Mouse (Mus musculus) hindbrain, embryonic 10.5 days (tissue): ENCODE data around the gene Mylk. TPM values are rescaled to one million over a fixed set of nuclear protein-coding genes. Genes with fewer than 3 reads are reported as not detected.

ENCODE experiments used
- DNase-seq: peaks from one replicate; pipeline ENCODE4 v3.0.0-alpha.2; 2017; ENCODE audit warnings: low spot score
- H3K27ac ChIP-seq: fragments of 300-500 bp; sonication (generic); 2 replicates; pipeline ENCODE4 v1.5.1; 2016; ENCODE audit warnings: mild to moderate bottlenecking, moderate library complexity
- H3K27me3 ChIP-seq: fragments of 300-500 bp; sonication (generic); 2 replicates; pipeline ENCODE4 v1.6.1; 2016; ENCODE audit warnings: mild to moderate bottlenecking; ENCODE audit not compliant: poor library complexity, insufficient read depth, severe bottlenecking
- H3K36me3 ChIP-seq: fragments of 300-500 bp; sonication (generic); 2 replicates; pipeline ENCODE4 v1.6.1; 2016; ENCODE audit warnings: mild to moderate bottlenecking, moderate library complexity
- H3K4me1 ChIP-seq: fragments of 300-500 bp; sonication (generic); replicated peaks from 2 replicates; pipeline ENCODE4 v1.6.1; 2016; ENCODE audit warnings: mild to moderate bottlenecking
- H3K4me3 ChIP-seq: fragments of 300-500 bp; sonication (generic); 2 replicates; pipeline ENCODE4 v1.5.1; 2016; ENCODE audit warnings: mild to moderate bottlenecking, moderate library complexity
- H3K9me3 ChIP-seq: fragments of 300-500 bp; sonication (generic); 2 replicates; pipeline ENCODE4 v1.6.1; 2016; ENCODE audit warnings: mild to moderate bottlenecking, moderate library complexity
- WGBS: fragments of 180-500 bp; shearing (Covaris S2); methylation state at CpG from one replicate; pipeline ENCODE4 v1.1.7; 2016; 5-methylcytosine and 5-hydroxymethylcytosine counted together
- polyA plus RNA-seq: library from polyadenylated mRNA; unstranded; fragments of >200 nt; fragmentation: Nextera tagmentation; extraction: Ambion mirVana; gene quantifications from 2 replicates; pipeline ENCODE4 v1.2.1, GENCODE M21; 2016

The Mylk gene
- polyA plus RNA-seq, 1 experiment from 2014 or later = 5.7 TPM

DNA sequence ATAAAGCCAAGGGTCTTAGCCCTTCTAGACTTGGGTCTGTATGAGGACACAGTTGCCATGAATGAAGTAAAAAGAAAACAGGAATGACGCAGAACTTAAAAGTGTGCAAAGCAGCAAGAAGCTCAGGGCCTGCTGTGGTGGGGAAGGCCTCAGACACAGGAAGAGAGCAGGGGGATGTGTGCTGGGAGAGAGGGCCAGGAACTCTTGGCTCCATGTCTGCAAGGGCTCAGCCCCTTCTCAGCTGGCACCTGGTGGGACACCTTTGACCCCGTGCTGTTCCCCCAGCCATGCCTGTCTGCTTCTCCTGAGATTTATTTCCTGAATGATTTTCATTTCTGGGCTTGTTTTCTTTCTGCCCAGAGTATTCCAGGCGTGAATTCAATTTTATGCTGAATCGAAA is 4.5 kb downstream of the Mylk start:
- peaks cover 56% of the 10 kb centered on the region for H3K4me1 ChIP-seq
- H3K36me3 ChIP-seq = no peaks in the 10 kb centered on the region
- no peaks in the 10 kb centered on the region for H3K9me3 ChIP-seq
- no peak overlapping the region for H3K4me3 ChIP-seq
- no peak for DNase-seq
- peak overlapping the region; percentile 31; the same call in 1 of the 2 replicates for H3K27ac ChIP-seq
- peaks cover 20% of the 10 kb centered on the region for H3K27me3 ChIP-seq
- 62% methylated on average over 4 of the region's 4 CpGs for WGBS

DNA sequence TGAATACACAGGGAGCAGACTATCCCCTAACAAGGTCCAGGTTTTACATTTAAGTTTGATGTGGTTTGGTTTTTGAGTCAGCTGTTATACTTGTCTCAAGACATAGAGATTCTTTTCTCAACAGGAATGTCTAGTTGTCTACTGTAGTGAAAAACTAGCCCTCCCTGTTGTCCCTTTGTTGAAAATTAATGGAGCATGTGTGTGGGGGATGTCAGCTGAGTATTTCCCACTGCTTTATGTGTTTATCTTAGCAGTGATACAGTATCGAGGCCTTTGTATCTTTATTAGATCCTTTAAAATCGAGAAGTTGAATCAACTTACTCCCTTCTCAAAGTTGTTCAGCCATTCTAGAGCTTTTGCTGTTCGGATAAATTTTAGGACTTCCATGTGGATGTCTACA is 7.0 kb downstream of the Mylk start:
- WGBS = 73% methylated on average over 3 of the region's 3 CpGs
- Histone ChIP-seq H3K9me3 (no peaks in the 10 kb centered on the region), H3K4me3 (no peak overlapping the region), H3K36me3 (no peaks in the 10 kb centered on the region), H3K27ac (no peak overlapping the region), H3K4me1 (peaks cover 44% of the 10 kb centered on the region), H3K27me3 (peaks cover 3% of the 10 kb centered on the region; the same call in 1 of the 2 replicates)
- no peak for DNase-seq

DNA sequence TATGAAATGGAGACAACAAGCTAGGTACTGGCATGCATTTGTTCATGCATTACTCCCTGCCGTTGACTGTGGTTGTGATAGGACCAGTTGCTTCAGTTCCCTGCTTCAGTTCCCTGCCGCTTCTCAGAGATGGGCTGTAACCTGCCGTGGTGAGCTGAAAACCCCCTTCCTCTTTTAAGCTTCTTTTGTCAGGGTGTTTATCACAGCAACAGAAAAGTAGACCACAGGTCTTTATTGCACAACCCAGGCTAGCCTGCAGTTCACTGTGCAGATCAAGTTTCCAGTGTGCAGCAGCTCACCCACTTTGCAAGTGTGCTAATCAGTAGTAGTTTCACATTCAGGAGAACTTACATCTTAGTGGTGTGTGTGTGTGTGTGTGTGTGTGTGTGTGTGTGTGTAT is 8.0 kb downstream of the Mylk start:
- no peaks in the 10 kb centered on the region for H3K9me3 ChIP-seq
- H3K36me3 ChIP-seq = no peaks in the 10 kb centered on the region
- no peak for DNase-seq
- 90% methylated on average over 3 of the region's 3 CpGs for WGBS
- peaks cover 50% of the 10 kb centered on the region for H3K4me1 ChIP-seq
- no peak overlapping the region for H3K27ac ChIP-seq
- no peaks in the 10 kb centered on the region; the same call in 1 of the 2 replicates for H3K27me3 ChIP-seq
- no peak overlapping the region for H3K4me3 ChIP-seq

DNA sequence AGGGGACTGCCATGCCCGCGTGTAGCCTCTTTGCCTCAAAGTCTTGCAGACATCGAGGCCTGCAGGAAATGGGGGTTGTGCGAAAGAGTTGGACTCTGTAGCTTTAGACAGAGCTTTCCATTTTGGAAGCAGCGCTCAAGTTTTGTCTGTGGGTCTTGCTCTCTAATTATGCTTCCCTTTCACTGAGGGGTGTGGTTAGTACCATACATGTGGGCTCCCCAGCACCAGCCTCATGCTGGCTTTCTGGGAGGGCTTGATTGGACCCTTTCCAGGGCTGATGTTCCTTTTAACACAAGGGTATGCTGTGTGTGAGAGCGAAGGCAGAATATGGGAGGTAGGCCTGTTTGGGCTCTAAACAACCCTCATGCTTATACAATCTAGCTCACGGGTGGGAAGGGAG is 12.0 kb downstream of the Mylk start:
- DNase-seq = no peak
- H3K9me3 ChIP-seq = no peaks in the 10 kb centered on the region
- WGBS = 78% methylated on average over 7 of the region's 7 CpGs
- no peak overlapping the region for H3K4me3 ChIP-seq
- no peaks in the 10 kb centered on the region for H3K36me3 ChIP-seq
- no peak overlapping the region; the same call in 1 of the 2 replicates for H3K27ac ChIP-seq
- peaks cover 24% of the 10 kb centered on the region for H3K4me1 ChIP-seq
- H3K27me3 ChIP-seq = no peaks in the 10 kb centered on the region; the same call in 1 of the 2 replicates

DNA sequence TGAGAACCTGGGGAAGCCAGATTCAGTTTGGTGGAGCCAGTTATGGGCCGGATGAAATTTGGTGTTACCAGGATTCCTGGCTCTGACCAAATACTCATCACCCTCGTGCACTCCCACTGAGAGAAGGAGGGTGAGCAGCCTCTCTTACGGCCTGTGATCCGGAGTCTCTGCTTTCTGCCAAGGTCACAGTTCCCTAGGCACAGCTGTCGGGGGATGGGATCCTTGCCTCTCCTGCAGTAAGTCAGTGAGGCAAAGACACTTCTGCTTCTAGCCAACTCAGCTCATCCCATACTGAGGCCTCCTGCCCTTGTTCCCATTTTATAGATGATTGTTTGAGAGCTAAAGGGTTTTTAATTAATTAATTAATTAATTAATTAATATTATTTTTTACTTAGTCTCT is 13.2 kb downstream of the Mylk start:
- Histone ChIP-seq H3K36me3 (no peaks in the 10 kb centered on the region), H3K4me1 (peaks cover 23% of the 10 kb centered on the region), H3K27me3 (no peaks in the 10 kb centered on the region; the same call in 1 of the 2 replicates), H3K4me3 (no peak overlapping the region), H3K27ac (no peak overlapping the region), H3K9me3 (no peaks in the 10 kb centered on the region)
- DNase-seq = peak; percentile 20
- WGBS = 51% methylated on average over 5 of the region's 5 CpGs

DNA sequence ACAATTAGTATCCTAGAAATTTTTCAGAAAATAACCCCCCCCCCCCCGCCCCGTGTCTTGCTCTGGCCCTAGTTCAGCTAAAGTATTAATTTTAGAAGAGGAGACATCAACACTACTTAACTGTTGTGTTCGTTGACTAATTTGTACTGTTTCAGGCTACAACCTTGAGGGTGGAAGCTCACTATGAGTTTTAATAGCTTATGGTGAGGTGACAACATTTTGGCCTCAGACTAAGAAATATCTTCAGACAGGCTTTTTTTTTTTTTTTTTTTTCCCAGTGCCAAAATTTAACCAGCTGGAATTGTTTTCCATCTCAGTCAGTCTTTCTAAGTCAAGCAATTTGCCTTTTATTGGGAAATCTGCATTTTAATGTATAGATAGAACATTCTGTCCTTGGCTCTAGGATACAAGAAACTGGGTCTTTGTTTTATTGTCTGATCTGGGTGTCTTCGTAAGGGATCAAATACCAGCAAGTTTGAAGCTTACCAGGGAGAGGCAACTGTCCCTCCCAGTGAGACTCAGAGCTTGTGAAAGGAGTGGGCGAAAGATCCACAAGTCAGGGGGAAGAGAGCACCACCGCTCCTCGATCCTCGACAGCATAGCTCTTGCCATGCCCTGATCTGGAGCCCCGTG is 19.1 kb downstream of the Mylk start:
- H3K4me3 ChIP-seq = no peak overlapping the region
- 0 out of 2 replicates have a peak, but pooled peaks cover 5% of the 10 kb centered on the region for H3K9me3 ChIP-seq
- H3K27ac ChIP-seq = no peak overlapping the region
- 79% methylated on average over 9 of the region's 9 CpGs for WGBS
- peaks cover 4% of the 10 kb centered on the region; the same call in 1 of the 2 replicates for H3K36me3 ChIP-seq
- H3K4me1 ChIP-seq = no peaks in the 10 kb centered on the region
- DNase-seq = no peak
- H3K27me3 ChIP-seq = no peaks in the 10 kb centered on the region

DNA sequence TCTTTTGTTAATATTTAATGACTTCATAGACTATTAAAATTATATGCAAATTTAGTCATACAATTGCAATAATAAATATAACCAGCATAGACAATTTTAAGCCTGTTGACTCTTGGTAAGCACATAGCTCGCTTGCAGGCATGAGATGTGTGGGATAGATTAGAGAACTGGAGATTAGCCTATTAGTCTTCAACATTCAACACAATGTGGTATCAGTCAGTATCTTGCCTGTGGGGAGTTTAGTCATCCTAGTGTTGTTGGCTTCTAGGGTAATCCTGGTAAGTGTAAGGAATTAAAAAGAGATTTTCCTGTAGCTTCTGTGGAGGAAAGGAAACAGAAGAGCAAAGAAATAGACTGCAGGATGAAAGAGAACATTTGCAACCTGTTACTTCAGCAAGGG is 20.7 kb downstream of the Mylk start:
- H3K4me3 ChIP-seq = no peak overlapping the region
- no peaks in the 10 kb centered on the region for H3K4me1 ChIP-seq
- peaks cover 4% of the 10 kb centered on the region; the same call in 1 of the 2 replicates for H3K36me3 ChIP-seq
- no peaks in the 10 kb centered on the region for H3K27me3 ChIP-seq
- 0 out of 2 replicates have a peak, but pooled peaks cover 5% of the 10 kb centered on the region for H3K9me3 ChIP-seq
- 93% methylated on average over 1 of the region's 1 CpGs for WGBS
- no peak overlapping the region for H3K27ac ChIP-seq
- no peak for DNase-seq

DNA sequence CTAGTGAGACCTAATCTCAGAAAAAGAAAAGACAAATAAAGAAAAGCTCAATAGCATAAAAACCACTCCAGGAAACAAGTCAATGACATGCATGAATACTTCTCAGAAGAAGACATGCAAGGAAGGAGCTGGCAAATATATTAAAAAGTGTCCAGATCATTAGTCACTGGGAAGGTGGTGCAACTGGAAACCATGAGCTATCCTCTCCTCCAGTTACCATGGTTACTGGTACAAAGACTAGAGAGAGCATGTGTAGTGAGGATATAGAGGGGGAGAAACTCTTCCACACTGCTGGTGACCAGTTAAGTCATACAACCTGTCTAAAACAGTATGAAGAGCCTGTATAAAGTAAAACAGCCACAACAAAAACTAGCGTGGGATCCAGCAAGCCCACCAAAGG is 21.2 kb downstream of the Mylk start:
- peaks cover 8% of the 10 kb centered on the region for H3K9me3 ChIP-seq
- DNase-seq = no peak

DNA sequence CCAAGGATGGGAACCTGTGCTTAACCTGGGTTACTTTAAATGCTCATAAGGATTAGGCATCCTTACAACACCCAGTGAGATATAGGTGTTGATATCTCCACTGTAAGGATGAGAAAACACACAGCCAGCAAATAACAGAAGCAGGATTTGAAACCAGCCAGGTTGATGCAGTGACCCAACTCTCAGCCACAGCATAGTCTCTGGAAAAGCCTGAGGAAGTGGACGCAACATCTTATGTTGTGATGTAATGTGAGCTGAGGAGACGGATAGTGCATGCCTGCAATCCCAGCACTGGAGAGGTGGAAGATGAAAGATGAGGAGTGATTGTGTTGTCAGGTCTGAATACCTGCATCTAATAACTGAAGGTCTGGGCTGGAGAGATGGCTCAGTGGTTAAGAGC is 22.4 kb downstream of the Mylk start:
- 95% methylated on average over 2 of the region's 2 CpGs for WGBS
- no peak for DNase-seq
- H3K4me1 ChIP-seq = peaks cover 4% of the 10 kb centered on the region
- peaks cover 8% of the 10 kb centered on the region for H3K36me3 ChIP-seq
- no peak overlapping the region for H3K4me3 ChIP-seq
- H3K9me3 ChIP-seq = peaks cover 11% of the 10 kb centered on the region
- H3K27ac ChIP-seq = no peak overlapping the region
- no peaks in the 10 kb centered on the region for H3K27me3 ChIP-seq

More for the DNA sequence above, 21.2 kb downstream of the Mylk start:
- 94% methylated on average over 1 of the region's 1 CpGs for WGBS
- H3K27me3 ChIP-seq = no peaks in the 10 kb centered on the region
- peaks cover 4% of the 10 kb centered on the region; the same call in 1 of the 2 replicates for H3K36me3 ChIP-seq
- H3K4me3 ChIP-seq = no peak overlapping the region
- no peak overlapping the region for H3K27ac ChIP-seq
- H3K4me1 ChIP-seq = no peaks in the 10 kb centered on the region

DNA sequence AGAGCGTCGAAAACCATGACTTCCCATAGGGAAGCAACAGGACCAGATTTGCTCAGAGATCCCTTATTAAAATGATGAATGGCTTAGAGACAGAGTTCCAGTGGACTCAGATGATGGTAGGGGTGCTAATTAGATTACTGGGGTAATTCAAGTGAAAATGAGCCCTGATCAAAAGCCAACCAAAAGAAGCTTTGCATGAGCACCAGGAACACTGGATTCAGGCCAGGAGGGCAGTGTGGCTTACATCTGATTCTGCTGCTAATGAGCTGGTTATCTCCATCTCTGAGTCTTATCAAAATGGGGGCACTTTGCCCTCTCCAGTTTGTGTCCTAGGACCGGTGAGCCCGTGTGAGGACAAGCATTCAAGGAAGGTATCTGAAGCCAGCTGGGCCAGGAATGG is 23.4 kb downstream of the Mylk start:
- no peaks in the 10 kb centered on the region for H3K27me3 ChIP-seq
- DNase-seq = no peak
- WGBS = 70% methylated on average over 4 of the region's 4 CpGs

DNA sequence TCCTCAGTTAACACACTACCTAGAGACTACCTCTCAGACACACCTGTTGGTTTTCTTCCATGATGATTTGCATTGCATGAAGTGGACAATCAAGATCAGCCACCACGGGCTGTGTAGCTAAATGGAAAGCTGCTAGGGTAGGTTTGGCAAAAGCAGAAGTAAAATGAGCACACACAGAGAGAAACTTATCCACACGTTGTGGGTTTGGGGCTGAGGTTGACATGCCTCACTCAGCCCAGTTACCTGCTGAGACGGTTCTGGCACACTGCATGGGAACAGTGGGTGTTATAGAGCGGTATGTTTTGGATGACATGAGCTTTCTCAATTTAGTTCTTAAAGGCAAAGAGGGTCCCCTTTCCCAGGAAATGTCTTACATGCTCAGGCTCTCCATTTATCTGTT is 25.1 kb downstream of the Mylk start:
- no peak overlapping the region for H3K4me3 ChIP-seq
- H3K27ac ChIP-seq = no peak overlapping the region
- peaks cover 8% of the 10 kb centered on the region for H3K36me3 ChIP-seq
- H3K9me3 ChIP-seq = peaks cover 11% of the 10 kb centered on the region
- peaks cover 5% of the 10 kb centered on the region; the same call in 1 of the 2 replicates for H3K27me3 ChIP-seq
- 89% methylated on average over 4 of the region's 4 CpGs for WGBS
- no peak for DNase-seq
- peaks cover 17% of the 10 kb centered on the region for H3K4me1 ChIP-seq

More for the DNA sequence above, 23.4 kb downstream of the Mylk start:
- Histone ChIP-seq H3K4me3 (no peak overlapping the region), H3K27ac (no peak overlapping the region; the same call in 1 of the 2 replicates), H3K4me1 (peaks cover 14% of the 10 kb centered on the region), H3K9me3 (peaks cover 11% of the 10 kb centered on the region), H3K36me3 (peaks cover 8% of the 10 kb centered on the region)

DNA sequence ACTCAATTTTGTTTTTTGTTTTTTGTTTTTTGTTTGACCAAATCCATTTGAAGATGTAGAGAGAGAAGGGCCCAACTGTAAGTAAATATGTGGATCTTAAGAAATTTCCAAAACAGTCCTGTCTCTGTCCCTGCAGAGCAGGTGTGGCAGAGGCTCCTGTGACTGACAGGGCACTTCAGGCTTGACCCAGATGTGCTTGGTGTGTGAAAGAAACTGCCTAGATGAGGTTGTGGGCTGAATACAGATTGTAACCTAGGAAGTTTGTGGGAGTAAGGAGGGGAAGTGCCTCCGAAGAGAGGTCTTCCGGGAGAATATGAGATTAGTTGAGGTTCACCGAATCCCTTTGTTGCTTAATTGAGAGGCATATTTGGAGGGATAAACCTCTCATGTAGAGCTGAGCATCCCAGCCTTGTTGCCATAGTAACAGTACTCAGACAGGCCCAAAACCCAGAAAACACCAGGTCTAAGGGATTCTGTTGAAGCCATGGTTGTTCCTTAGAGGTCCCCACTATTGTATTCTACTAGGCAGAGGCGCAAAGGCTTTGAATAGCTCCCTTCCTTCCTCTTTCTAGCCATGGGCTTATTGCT is 27.5 kb downstream of the Mylk start:
- peaks cover 4% of the 10 kb centered on the region; the same call in 1 of the 2 replicates for H3K36me3 ChIP-seq
- H3K4me1 ChIP-seq = peaks cover 17% of the 10 kb centered on the region
- H3K27me3 ChIP-seq = peaks cover 5% of the 10 kb centered on the region; the same call in 1 of the 2 replicates
- peak overlapping the region; percentile 46; the same call in 1 of the 2 replicates for H3K27ac ChIP-seq
- peak; percentile 48 for DNase-seq
- peaks cover 6% of the 10 kb centered on the region for H3K9me3 ChIP-seq
- H3K4me3 ChIP-seq = no peak overlapping the region
- WGBS = 31% methylated on average over 4 of the region's 4 CpGs

DNA sequence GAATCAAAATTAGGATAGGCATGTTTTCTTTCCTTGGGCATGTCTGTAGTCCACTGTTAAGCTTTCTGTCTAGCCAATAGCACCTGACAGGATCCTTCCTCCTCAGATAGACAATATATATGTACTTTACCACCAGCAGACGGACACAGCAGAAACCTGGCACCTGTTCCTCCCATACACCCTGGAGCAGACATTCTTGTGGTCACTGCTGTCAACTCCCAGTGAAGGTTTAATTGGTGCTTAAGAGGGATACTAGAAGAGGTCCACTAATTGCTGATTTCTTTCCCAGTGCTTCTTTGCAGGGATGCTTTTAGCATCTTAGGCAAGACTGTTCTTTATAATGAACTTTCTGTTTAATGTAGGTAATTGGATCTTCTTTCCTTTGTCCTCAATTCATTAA is 37.4 kb downstream of the Mylk start:
- Histone ChIP-seq H3K27ac (no peak overlapping the region), H3K36me3 (no peaks in the 10 kb centered on the region), H3K9me3 (no peaks in the 10 kb centered on the region), H3K4me3 (no peak overlapping the region), H3K4me1 (peaks cover 22% of the 10 kb centered on the region; the same call in 1 of the 2 replicates), H3K27me3 (no peaks in the 10 kb centered on the region)
- DNase-seq = no peak
- WGBS = 66% methylated on average over 1 of the region's 1 CpGs
